Mouse (Mus musculus) adrenal gland, adult (tissue): Measurements from ENCODE around the gene Dock4.
A peak's percentile ranks its signal among the peaks of the same experiment; 100 is the strongest.
"Not testable (repeated sequence)": the region's sequence is repeated elsewhere in the genome, so short reads cannot be mapped to it uniquely, and the experiment has no call there.

ENCODE experiments used
- DNase-seq, 2 experiments: peaks; one replicate each; pipeline ENCODE4 v3.0.0; 2022 to 2023; ENCODE audit warnings: low spot score in 1 of 2; ENCODE audit not compliant: inconsistent age in 2 of 2

The Dock4 gene

DNA sequence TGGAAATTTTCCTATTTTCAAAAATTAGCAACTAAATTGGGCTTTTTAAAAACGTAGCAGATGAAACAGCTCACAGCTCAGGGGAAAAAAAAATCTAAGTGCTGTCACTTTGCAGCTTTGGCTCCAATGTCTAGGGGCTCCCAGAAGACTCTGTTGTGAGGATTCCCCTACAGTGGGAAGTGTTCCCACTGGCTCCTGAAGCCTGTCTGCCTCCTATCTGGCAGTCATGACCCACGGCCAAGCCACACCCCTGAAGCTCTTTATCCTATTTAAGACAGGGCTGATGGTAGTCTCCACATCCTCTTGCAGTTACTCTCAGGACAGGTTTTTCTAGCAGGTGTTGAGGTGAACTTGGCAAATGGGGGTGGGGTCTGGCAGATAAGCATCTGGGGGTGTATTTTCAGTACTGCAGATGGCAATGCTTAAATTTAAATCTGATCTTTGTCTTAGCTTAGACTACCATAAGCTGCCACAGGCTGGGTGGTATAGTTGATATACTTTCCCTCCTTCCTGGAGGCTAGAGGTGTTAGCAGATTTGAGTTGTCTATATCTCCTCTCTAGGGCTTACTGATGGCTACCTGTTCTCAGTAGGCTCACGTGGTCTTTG, 397.8 kb downstream of the Dock4 start:
- no peak for DNase-seq

DNA sequence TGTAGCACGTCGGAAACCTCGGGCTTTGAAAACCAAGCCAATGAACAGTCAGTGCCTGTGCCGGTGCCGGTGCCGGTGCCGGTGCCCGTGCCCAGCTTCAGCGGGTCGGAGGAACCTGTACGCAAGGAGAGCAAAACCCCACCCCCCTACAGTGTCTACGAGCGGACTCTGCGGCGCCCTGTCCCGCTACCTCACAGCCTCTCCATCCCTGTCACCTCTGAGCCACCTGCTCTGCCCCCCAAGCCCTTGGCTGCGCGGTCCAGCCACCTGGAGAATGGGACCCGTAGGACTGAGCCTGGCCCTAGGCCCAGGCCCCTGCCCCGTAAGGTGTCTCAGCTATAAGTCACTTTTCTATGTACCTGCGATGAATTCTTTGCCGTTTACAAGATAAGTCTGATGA, 398.6 kb downstream of the Dock4 start:
- DNase-seq = no peak

- no peak for DNase-seq
Measured at GRCm38 (mm10) chr12:40854705-40855367, 409.1 kb downstream of the Dock4 start.

DNA sequence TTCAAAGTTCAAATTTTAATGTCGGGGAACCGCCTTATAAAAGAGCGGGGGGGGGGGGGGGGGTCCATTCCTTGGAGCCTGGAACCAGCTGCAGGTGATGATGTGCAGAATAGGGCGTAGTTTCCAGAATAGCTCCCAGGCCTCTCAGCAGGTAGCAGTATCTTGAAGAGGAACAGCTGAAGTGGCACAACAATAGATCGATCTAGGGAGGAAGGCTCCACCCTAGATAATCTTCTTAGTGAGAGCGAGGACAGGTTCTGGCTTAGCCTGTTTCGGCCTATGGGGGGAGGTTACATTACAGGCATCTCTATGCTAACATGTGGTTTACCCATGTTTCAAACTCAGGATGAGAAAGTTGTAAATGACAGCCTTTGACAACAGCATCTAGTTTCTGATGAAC, 411.7 kb downstream of the Dock4 start:
- no peak for DNase-seq

DNA sequence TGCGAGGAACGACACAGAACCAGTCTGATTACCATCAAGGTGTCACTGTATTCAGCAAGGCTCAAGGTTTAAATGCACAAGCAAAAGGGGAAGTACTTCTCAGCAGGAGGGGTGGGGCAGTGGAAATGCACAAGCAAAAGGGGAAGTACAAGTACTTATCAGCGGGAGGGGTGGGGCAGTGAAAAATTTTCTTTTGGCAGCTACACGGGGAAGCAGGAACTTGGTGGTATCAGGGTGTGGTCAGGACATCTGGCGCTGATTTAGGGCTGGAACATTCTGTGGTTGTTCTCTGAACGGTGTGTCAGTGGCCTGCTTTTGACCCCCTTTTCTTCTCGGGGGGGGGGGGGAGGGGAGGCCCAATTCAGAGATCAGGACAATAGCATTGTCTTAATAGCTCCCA, 413.0 kb downstream of the Dock4 start:
- not testable (repeated sequence) for DNase-seq

- no peak for DNase-seq
Measured at GRCm38 (mm10) chr12:40870387-40870786, 424.6 kb downstream of the Dock4 start.

GRCm38 (mm10) chr12:40872716-40873115, 427.0 kb downstream of the Dock4 start:
- no peak for DNase-seq

- DNase-seq = not testable (repeated sequence)
Measured at GRCm38 (mm10) chr12:40873267-40873666, 427.5 kb downstream of the Dock4 start.

- no peak for DNase-seq
Measured at GRCm38 (mm10) chr12:40884976-40885375, 439.2 kb downstream of the Dock4 start.

GRCm38 (mm10) chr12:40885377-40885776, 439.6 kb downstream of the Dock4 start:
- no peak for DNase-seq

DNA sequence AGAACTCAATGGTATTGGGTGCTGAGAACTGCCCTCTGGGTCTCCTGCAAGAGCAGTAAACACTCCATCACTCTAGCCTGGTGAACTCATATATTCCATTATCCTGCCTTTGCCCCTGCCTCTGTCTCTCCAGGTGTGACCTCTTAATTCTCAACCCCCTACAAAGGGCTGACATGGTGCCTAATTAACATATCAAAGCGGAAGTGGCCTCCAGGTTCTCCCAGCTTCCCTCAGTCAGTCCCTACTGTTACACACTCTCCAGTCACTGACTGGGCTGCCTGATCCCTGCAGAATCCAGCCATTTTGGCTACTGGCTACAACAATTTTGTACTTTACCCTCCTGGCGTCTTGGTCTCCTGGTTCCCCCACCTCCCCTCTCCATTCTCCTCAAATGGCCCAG, 441.7 kb downstream of the Dock4 start:
- no peak for DNase-seq

DNA sequence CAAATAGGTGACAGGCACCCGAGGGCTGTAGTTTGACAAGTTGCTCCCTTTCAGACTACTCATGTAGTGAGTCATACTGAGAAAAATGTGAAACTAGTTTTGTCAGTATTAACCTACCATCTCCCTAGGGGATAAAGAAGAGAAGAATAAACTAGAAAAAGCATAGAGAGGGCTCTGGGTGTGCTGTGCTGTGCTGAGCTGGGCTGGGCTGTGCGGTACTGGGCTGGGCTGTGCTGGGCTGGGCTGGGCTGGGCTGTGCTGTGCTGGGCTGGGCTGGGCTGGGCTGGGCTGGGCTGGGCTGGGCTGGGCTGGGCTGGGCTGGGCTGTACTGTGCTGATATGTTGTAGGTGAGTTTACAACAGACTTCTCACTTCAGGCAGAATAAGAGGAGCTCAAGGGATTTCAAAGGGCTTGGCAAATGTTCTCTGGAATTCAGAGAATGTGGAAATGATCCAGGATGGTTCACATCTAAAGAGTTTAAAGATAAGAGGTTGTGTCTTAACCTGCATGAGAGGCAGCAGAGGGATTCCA, 442.6 kb downstream of the Dock4 start:
- peak in 1 of 2 experiments; percentile 26 for DNase-seq

DNA sequence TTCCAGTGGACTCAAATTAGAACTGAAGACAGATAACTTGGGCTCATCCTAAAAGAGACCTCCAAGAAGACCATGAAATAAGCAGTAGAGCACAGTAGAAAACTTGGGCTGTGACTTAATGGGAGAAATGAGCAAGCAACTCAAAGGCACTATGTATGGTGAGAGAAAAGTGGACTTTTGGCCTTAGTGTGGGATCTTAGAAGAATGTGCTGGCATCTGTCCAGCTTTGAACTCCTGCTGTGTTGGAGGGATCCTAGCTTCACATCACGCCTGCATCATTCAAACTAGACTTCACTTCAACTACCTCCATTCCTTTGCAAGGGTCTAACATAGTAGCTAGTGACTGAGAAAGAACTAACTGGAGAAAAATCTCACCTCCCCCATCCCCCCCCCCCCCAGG, 443.1 kb downstream of the Dock4 start:
- DNase-seq = no peak

- no peak for DNase-seq
Measured at GRCm38 (mm10) chr12:40889534-40889933, 443.8 kb downstream of the Dock4 start.

DNA sequence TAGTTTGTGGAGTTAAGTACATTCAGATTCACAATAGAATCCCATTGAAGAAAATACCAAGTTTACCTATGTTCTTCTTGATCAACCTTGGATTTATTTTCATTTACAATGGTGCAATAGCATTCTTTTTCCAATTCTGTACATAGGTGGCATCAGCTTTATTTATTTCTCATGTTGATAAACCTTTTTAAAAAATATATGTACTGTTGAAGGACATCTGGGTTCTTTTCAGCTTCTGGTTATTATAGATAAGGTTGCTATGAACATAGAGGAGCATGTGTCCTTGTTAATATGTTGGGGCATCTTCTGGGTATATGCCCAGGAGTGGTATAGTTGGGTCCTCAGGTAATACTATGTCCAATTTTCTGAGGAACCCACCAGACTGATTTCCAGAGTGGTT, 445.4 kb downstream of the Dock4 start:
- no peak for DNase-seq

- DNase-seq = no peak
Measured at GRCm38 (mm10) chr12:40893741-40894140, 448.0 kb downstream of the Dock4 start.

- no peak for DNase-seq
Measured at GRCm38 (mm10) chr12:40894695-40895094, 448.9 kb downstream of the Dock4 start.
